Mouse (Mus musculus): Measurements from ENCODE around the gene Nxpe4.

- TF ChIP-seq POLR2A (IDR thresholded peaks at IDR 0.05; ENCODE audit: low read depth, low read length) = no peak
- TF ChIP-seq CTCF (conservative IDR thresholded peaks at IDR 0.05 in 1 of 2, IDR thresholded peaks at IDR 0.05 in 1 of 2; ENCODE audit: low read depth in 2 of 2, low read length in 2 of 2) = no peak
- no peak for TF ChIP-seq MAX (IDR thresholded peaks at IDR 0.05; ENCODE audit: low read length)
- no peak for TF ChIP-seq ETS1 (conservative IDR thresholded peaks at IDR 0.05; ENCODE audit: low read depth, low read length)
- TF ChIP-seq TCF12 (IDR thresholded peaks at IDR 0.05; ENCODE audit: low read depth, low read length) = no peak
- no peak for TF ChIP-seq ZMIZ1 (IDR thresholded peaks at IDR 0.05; ENCODE audit: low read depth, low read length)
- TF ChIP-seq EP300 (IDR thresholded peaks at IDR 0.05; ENCODE audit: low read length) = peak; percentile 23; the same call in 1 of the 2 replicates
- no peak for TF ChIP-seq USF1 (IDR thresholded peaks at IDR 0.05; ENCODE audit: low read depth, low read length)
- no peak for TF ChIP-seq CHD2 (IDR thresholded peaks at IDR 0.05; ENCODE audit: low read length)
- TF ChIP-seq UBTF (IDR thresholded peaks at IDR 0.05; ENCODE audit: low read depth, low read length) = no peak
- no peak for TF ChIP-seq JUND (conservative IDR thresholded peaks at IDR 0.05; ENCODE audit: low read depth, low read length)
- TF ChIP-seq BHLHE40 (IDR thresholded peaks at IDR 0.05; ENCODE audit: low read depth, low read length) = no peak
These were observed 177.1 kb downstream of the Nxpe4 start for GRCm38 (mm10) chr9:48338783-48339455.

Measured in CH12.LX (cell line).